ENCODE assay signal across 8 mouse cellular contexts in the genomic region with DNA sequence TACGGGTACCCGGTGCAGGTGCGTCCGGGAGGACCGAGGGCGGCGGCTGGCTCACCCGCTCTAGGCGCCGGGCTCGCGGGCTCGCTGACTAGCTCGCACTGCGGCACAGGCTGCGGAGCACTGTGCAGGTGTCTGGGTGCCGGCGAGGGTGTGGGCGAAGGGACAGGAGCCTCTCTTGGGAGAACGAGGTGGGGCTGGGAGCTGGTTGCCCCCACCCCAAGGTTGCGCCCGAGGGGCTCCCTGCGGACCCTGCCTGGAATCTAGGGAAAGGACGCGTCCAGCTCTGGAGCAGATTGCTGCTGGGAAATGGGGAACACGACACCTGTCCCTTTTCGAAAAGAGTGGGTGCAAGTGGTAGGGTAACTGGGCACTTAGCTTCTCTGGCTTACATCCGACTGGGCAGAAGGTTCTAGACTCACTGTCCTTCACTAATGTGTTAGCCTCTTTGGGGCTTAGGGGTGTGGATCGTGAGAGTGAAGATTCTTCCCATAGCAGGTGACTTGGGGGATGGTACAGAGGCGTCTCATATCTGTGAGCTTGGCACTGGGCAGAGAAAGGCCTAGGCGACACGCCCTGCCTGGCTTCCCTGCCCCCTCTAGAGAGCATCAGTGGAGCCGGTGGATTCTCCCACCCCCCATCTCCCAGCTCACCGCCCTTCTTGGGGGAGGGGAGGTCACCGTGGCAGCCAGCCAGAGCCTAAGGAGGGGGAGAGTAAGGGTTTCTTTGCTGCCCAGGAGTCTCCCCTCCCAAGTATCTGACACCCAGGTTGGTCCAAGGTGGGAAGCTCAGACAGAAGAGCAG. TPM values are rescaled to one million over a fixed set of nuclear protein-coding genes. Genes with fewer than 3 reads are reported as not detected.
DNase-seq lines count a peak whose midpoint lies in the region; ATAC-seq and TF ChIP-seq lines count a peak whose summit lies in the region.

No protein-coding gene starts in this region.

- no peaks in the 10 kb centered on the region for H3K36me3 ChIP-seq in heart, embryonic 10.5 days
- no peaks in the 10 kb centered on the region for H3K36me3 ChIP-seq in embryonic facial prominence, embryonic 14.5 days (ENCODE audit: control insufficient read depth, insufficient read depth, low read length)
- no peaks in the 10 kb centered on the region for H3K36me3 ChIP-seq in intestine, embryonic 14.5 days (ENCODE audit: control insufficient read depth, insufficient read depth, low read length)
- no peaks in the 10 kb centered on the region for H3K36me3 ChIP-seq in liver, postnatal 0 days (replicated peaks; ENCODE audit: insufficient read depth, low read length)

- no peak for TF ChIP-seq CTCF in liver, postnatal 0 days (IDR thresholded peaks at IDR 0.05; ENCODE audit: low read depth)

- H3K9me3 ChIP-seq in heart, embryonic 10.5 days, result no peaks in the 10 kb centered on the region
- H3K9me3 ChIP-seq in embryonic facial prominence, embryonic 14.5 days (ENCODE audit: control insufficient read depth, low read length), result no peaks in the 10 kb centered on the region
- H3K9me3 ChIP-seq in intestine, embryonic 14.5 days (ENCODE audit: control insufficient read depth, low read length), result no peaks in the 10 kb centered on the region
- H3K9me3 ChIP-seq in liver, postnatal 0 days (ENCODE audit: low read length), result no peaks in the 10 kb centered on the region

- peaks cover 70% of the 10 kb centered on the region for H3K27me3 ChIP-seq in heart, embryonic 10.5 days (ENCODE audit: insufficient read depth, poor library complexity, severe bottlenecking)
- peaks cover 45% of the 10 kb centered on the region for H3K27me3 ChIP-seq in embryonic facial prominence, embryonic 14.5 days (replicated peaks; ENCODE audit: control insufficient read depth, insufficient read depth, low read length)
- H3K27me3 ChIP-seq in intestine, embryonic 14.5 days (replicated peaks; ENCODE audit: control insufficient read depth, insufficient read depth, low read length), result peaks cover 46% of the 10 kb centered on the region
- peaks cover 43% of the 10 kb centered on the region for H3K27me3 ChIP-seq in liver, postnatal 0 days (ENCODE audit: insufficient read depth, low read length)

- WGBS in heart, embryonic 10.5 days, result 3% methylated on average over 35 of the region's 35 CpGs
- under 1% methylated on average over 33 of the region's 35 CpGs for WGBS in embryonic facial prominence, embryonic 14.5 days
- 2% methylated on average over 35 of the region's 35 CpGs for WGBS in intestine, embryonic 14.5 days
- 3% methylated on average over 35 of the region's 35 CpGs for WGBS in liver, postnatal 0 days (ENCODE audit: insufficient replicate concordance)

- no peak for TF ChIP-seq EP300 in liver, postnatal 0 days (IDR thresholded peaks at IDR 0.05; ENCODE audit: low read depth)

- H3K27ac ChIP-seq in heart, embryonic 10.5 days, result peak overlapping the region; percentile 84; the same call in 1 of the 2 replicates
- no peak overlapping the region for H3K27ac ChIP-seq in embryonic facial prominence, embryonic 14.5 days (replicated peaks; ENCODE audit: low read depth, low read length)
- H3K27ac ChIP-seq in intestine, embryonic 14.5 days (ENCODE audit: low read depth), result no peak overlapping the region
- H3K27ac ChIP-seq in liver, postnatal 0 days (ENCODE audit: low read depth), result no peak overlapping the region

- peak; percentile 69 for DNase-seq in heart, embryonic 10.5 days (ENCODE audit: low spot score)
- no peak for DNase-seq in heart, postnatal 25 days (ENCODE audit: low spot score)
- peak; percentile 44 for DNase-seq in ES-CJ7 (ENCODE audit: low read depth, low spot score)
- no peak for DNase-seq in embryonic facial prominence, embryonic 14.5 days (ENCODE audit: low spot score)
- no peak for DNase-seq in intestine, embryonic 14.5 days (ENCODE audit: low spot score)
- DNase-seq in liver, postnatal 0 days, result peak; percentile 45
- DNase-seq in right cerebral cortex, postnatal 4 days, result peak; percentile 49
- DNase-seq in spleen, adult 18-20 months, result no peak

- H3K4me1 ChIP-seq in heart, embryonic 10.5 days, result peaks cover 34% of the 10 kb centered on the region
- peaks cover 21% of the 10 kb centered on the region; the same call in 1 of the 2 replicates for H3K4me1 ChIP-seq in embryonic facial prominence, embryonic 14.5 days (ENCODE audit: control insufficient read depth, insufficient read depth, low read length)
- H3K4me1 ChIP-seq in intestine, embryonic 14.5 days (replicated peaks; ENCODE audit: control insufficient read depth, insufficient read depth, low read length), result peaks cover 11% of the 10 kb centered on the region
- peaks cover 16% of the 10 kb centered on the region for H3K4me1 ChIP-seq in liver, postnatal 0 days (ENCODE audit: insufficient read depth)

- H3K9ac ChIP-seq in embryonic facial prominence, embryonic 14.5 days (ENCODE audit: low read depth, low read length), result peak overlapping the region; percentile 77
- peak overlapping the region; percentile 52; the same call in 1 of the 2 replicates for H3K9ac ChIP-seq in intestine, embryonic 14.5 days (ENCODE audit: low read length)
- no peak overlapping the region for H3K9ac ChIP-seq in liver, postnatal 0 days (replicated peaks)

- peak overlapping the region; percentile 79 for H3K4me3 ChIP-seq in heart, embryonic 10.5 days
- peak overlapping the region; percentile 71 for H3K4me3 ChIP-seq in embryonic facial prominence, embryonic 14.5 days (ENCODE audit: low read depth, low read length)
- peak overlapping the region; percentile 55 for H3K4me3 ChIP-seq in intestine, embryonic 14.5 days (ENCODE audit: low read depth, low read length)
- H3K4me3 ChIP-seq in liver, postnatal 0 days (ENCODE audit: low read depth, low read length), result peak overlapping the region; percentile 51

- peak; percentile 53 for ATAC-seq in embryonic facial prominence, embryonic 14.5 days (ENCODE audit: low read depth)
- peak; percentile 55 for ATAC-seq in intestine, embryonic 14.5 days (replicated peaks; ENCODE audit: low FRiP score, low TSS enrichment, low read depth)
- peak; percentile 26; the same call in 1 of the 2 replicates for ATAC-seq in liver, postnatal 0 days

- H3K4me2 ChIP-seq in embryonic facial prominence, embryonic 14.5 days (ENCODE audit: low read depth, low read length), result peak overlapping the region; percentile 96
- H3K4me2 ChIP-seq in intestine, embryonic 14.5 days (ENCODE audit: low read length), result peak overlapping the region; percentile 91
- peak overlapping the region; percentile 82 for H3K4me2 ChIP-seq in liver, postnatal 0 days (ENCODE audit: low read depth, low read length)

- intact Hi-C loops in heart, postnatal 25 days (cut with DNase I), result no loop called here

RNA-seq across cellular contexts. Expression of a gene that starts 1.1 kb away (rescaled TPM):
- 2.3 and 2.7 TPM in 2 replicates for polyA plus RNA-seq in heart, embryonic 10.5 days (2016; fragmentation: Nextera tagmentation; extraction: Ambion mirVana)
- 1 to 10 TPM; 2.1 to 3.0 TPM for total RNA-seq in heart, postnatal 25 days (2021)
- 7.3 and 8.3 TPM in 2 replicates for polyA plus RNA-seq in embryonic facial prominence, embryonic 14.5 days (2014; fragmentation: Nextera tagmentation; extraction: Ambion mirVana)
- polyA plus RNA-seq in intestine, embryonic 14.5 days (2014; fragmentation: Nextera tagmentation; extraction: Ambion mirVana), result 5.1 and 5.6 TPM in 2 replicates
- 0.25 and 0.26 TPM in 2 replicates for polyA plus RNA-seq in liver, postnatal 0 days (2015; fragmentation: Nextera tagmentation; extraction: Ambion mirVana)

Comparison
In these comparisons a context has a peak if more than half of its experiments do, and no peak if none do; other contexts are left out.
1. DNase-seq: peak in heart, embryonic 10.5 days (single experiment), ES-CJ7 (single experiment), liver, postnatal 0 days (single experiment) and right cerebral cortex, postnatal 4 days (single experiment); none in heart, postnatal 25 days (single experiment), embryonic facial prominence, embryonic 14.5 days (single experiment), intestine, embryonic 14.5 days (single experiment) and spleen, adult 18-20 months (0 of 2).
2. Peak in every context shown above with its lines, with median percentiles within 50 percentile points of each other: H3K4me3 ChIP-seq, ATAC-seq and H3K4me2 ChIP-seq.